Mouse (Mus musculus): Measurements from ENCODE around the gene Atp5mpl. TPM values are rescaled to one million over a fixed set of nuclear protein-coding genes. Genes with fewer than 3 reads are reported as not detected.

Atp5mpl gene
- polyA plus RNA-seq, 1 experiment from 2014 or later, result 659 TPM

Other genes with a start within 250 kb of the Atp5mpl start
- 665 and 671 TPM in 2 replicates for gene Klc1, start 208.1 kb downstream of the Atp5mpl start, polyA plus RNA-seq (2015; fragmentation: Nextera tagmentation; extraction: Ambion mirVana)
- 2.0 and 2.1 TPM in 2 replicates for gene Xrcc3, start 153.1 kb downstream of the Atp5mpl start, polyA plus RNA-seq (2015; fragmentation: Nextera tagmentation; extraction: Ambion mirVana)
- gene Zfyve21, start 152.8 kb downstream of the Atp5mpl start, polyA plus RNA-seq (2015; fragmentation: Nextera tagmentation; extraction: Ambion mirVana), result 32.1 and 35.1 TPM in 2 replicates
- 37.9 and 42.9 TPM in 2 replicates for gene Ppp1r13b, start 58.9 kb downstream of the Atp5mpl start, polyA plus RNA-seq (2015; fragmentation: Nextera tagmentation; extraction: Ambion mirVana)
- gene Tdrd9, start 4.6 kb upstream of the Atp5mpl start, polyA plus RNA-seq (2015; fragmentation: Nextera tagmentation; extraction: Ambion mirVana), result 0.29 and 0.39 TPM in 2 replicates
- not detected in 2 replicates for gene Rd3l, start 14.3 kb upstream of the Atp5mpl start, polyA plus RNA-seq (2015; fragmentation: Nextera tagmentation; extraction: Ambion mirVana)
- 0.66 and 0.74 TPM in 2 replicates for gene Aspg, start 139.7 kb upstream of the Atp5mpl start, polyA plus RNA-seq (2015; fragmentation: Nextera tagmentation; extraction: Ambion mirVana)
- gene Kif26a, start 179.2 kb upstream of the Atp5mpl start, polyA plus RNA-seq (2015; fragmentation: Nextera tagmentation; extraction: Ambion mirVana), result 4.7 and 6.2 TPM in 2 replicates